Mouse (Mus musculus) embryo, embryonic 10 days (tissue): ENCODE results near the gene Smim10l2a.

Experiments used
- DNase-seq: peaks from one replicate; pipeline ENCODE4 v3.0.0-alpha.2; 2015; ENCODE audit warnings: low spot score

Gene Smim10l2a

GRCm38 (mm10) chrX:56374431-56375128 is at the start of gene Smim10l2a:
TSS of gene Smim10l2a (plus strand) at chrX:56374586.
- peak; percentile 69 for DNase-seq

GRCm38 (mm10) chrX:56332046-56332445 is 42.3 kb upstream of the Smim10l2a start:
- DNase-seq, result peak; percentile 4

GRCm38 (mm10) chrX:56340305-56340704 is 34.1 kb upstream of the Smim10l2a start:
- peak; percentile 47 for DNase-seq

GRCm38 (mm10) chrX:56342921-56343320 is 31.5 kb upstream of the Smim10l2a start:
- DNase-seq, result no peak

- DNase-seq, result peak; percentile 93
Measured at GRCm38 (mm10) chrX:56346176-56346931, 28.0 kb upstream of the Smim10l2a start, which contains the start of gene Zfp449. TSS of gene Zfp449 (plus strand) at chrX:56346400.

GRCm38 (mm10) chrX:56346932-56347253 is 27.5 kb upstream of the Smim10l2a start:
- DNase-seq, result peak; percentile 5

- no peak for DNase-seq
Measured at GRCm38 (mm10) chrX:56380852-56381251, 6.5 kb downstream of the Smim10l2a start.

GRCm38 (mm10) chrX:56384142-56384541 is 9.8 kb downstream of the Smim10l2a start:
- peak; percentile 32 for DNase-seq

- no peak for DNase-seq
Measured at GRCm38 (mm10) chrX:56404646-56405045, 30.3 kb downstream of the Smim10l2a start.

GRCm38 (mm10) chrX:56405482-56405881 is 31.1 kb downstream of the Smim10l2a start:
- no peak for DNase-seq

GRCm38 (mm10) chrX:56406128-56406527 is 31.7 kb downstream of the Smim10l2a start:
- DNase-seq, result no peak

GRCm38 (mm10) chrX:56416277-56416676 is 41.9 kb downstream of the Smim10l2a start:
- no peak for DNase-seq

GRCm38 (mm10) chrX:56417541-56417940 is 43.2 kb downstream of the Smim10l2a start:
- DNase-seq, result no peak
